Mouse (Mus musculus): ENCODE data around the gene Dach1. TPM values are rescaled to one million over a fixed set of nuclear protein-coding genes. Genes with fewer than 3 reads are reported as not detected.

Gene Dach1
- polyA plus RNA-seq (2012; rRNA removed): 0.23 and 0.28 TPM in 2 replicates

DNA sequence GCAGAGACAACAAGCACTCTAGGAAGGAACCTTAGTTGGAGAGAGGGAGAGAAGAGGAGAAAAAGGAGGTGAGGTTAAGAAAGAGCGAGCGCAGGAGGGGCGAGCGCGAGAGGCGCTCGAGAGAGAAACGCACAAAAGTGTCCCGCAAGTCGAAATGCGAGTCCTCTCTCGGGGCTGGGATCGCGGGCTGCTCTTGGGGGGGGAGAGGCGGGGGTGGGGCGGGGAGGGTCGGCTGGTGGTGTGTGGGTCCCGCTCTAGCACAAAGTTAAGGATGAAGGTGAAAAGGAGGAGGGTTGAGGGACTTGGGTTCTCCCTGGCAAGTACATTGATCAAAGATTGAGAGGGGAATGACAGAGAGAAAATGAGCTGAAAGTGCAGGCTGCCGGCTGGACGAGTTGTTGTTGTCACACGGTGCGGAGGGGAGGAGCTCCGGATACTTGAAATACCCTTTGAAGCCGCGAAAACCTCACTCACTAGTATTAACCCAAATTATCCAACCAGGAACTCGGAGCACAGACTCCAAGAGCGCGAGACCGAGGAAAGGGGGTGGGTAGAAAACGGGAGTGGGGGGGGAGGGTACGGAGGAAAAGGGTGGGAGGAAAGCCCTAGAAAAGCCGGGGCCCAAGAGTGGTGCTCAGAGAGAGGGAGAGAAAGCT is at the start of gene Dach1:
Gene Dach1 (minus strand): TSS at position 345 of the 656 bp plus-strand sequence.
- TF ChIP-seq CTCF (IDR thresholded peaks at IDR 0.05; ENCODE audit: extremely low read depth, insufficient read depth, insufficient read length, insufficient replicate concordance) (no peak), POLR2A (IDR thresholded peaks at IDR 0.05; ENCODE audit: low read depth, low read length) (no peak)
- no peak within 1 kb of the TSS for H3K27ac ChIP-seq (ENCODE audit: insufficient read depth, low read length)
- DNase-seq (ENCODE audit: low read depth in 1 of 2, low spot score in 2 of 2): no peak
- peaks cover 3% of the 10 kb centered on the region; the same call in 1 of the 2 replicates for H3K27me3 ChIP-seq (ENCODE audit: control insufficient read depth, insufficient read depth, low read length)
- peak within 1 kb of the TSS; percentile 39; the same call in 1 of the 2 replicates for H3K4me3 ChIP-seq (ENCODE audit: extremely low read depth, insufficient read depth, insufficient read length)
- no peaks in the 10 kb centered on the region for H3K36me3 ChIP-seq (ENCODE audit: control insufficient read depth, insufficient read depth, low read length)
- no peaks in the 10 kb centered on the region for H3K4me1 ChIP-seq (ENCODE audit: control insufficient read depth, insufficient read depth, insufficient read length)
- WGBS: 2% methylated on average over 31 of the region's 32 CpGs

DNA sequence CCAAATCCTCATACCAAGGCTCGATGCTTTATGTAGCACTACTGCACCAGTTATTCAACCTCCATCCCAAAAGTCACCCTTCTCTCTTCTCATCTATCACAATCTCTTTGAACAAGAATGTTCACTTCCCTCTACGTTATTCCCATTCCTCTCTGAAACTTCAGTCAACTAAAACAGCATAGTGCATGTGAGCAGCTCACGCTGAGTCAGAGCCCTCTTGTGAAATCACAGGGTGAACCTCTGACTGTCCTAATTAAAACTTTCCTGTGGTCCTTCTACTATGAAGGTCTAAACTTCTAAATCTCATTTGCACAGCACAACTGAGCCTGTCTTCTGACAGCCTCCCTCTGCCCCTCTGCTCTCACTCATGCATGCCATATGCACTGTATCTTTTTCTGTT is 30.5 kb upstream of the Dach1 start:
- 84% methylated on average over 3 of the region's 3 CpGs for WGBS
- H3K4me3 ChIP-seq (ENCODE audit: extremely low read depth, insufficient read depth, insufficient read length): no peak overlapping the region
- no peaks in the 10 kb centered on the region for H3K27me3 ChIP-seq (ENCODE audit: control insufficient read depth, insufficient read depth, low read length)
- no peak for DNase-seq (ENCODE audit: low read depth in 1 of 2, low spot score in 2 of 2)
- H3K4me1 ChIP-seq (ENCODE audit: control insufficient read depth, insufficient read depth, insufficient read length): no peaks in the 10 kb centered on the region
- no peak overlapping the region for H3K27ac ChIP-seq (ENCODE audit: insufficient read depth, low read length)
- no peak for TF ChIP-seq CTCF (IDR thresholded peaks at IDR 0.05; ENCODE audit: extremely low read depth, insufficient read depth, insufficient read length, insufficient replicate concordance)
- TF ChIP-seq POLR2A (IDR thresholded peaks at IDR 0.05; ENCODE audit: low read depth, low read length): no peak
- no peaks in the 10 kb centered on the region for H3K36me3 ChIP-seq (ENCODE audit: control insufficient read depth, insufficient read depth, low read length)

DNA sequence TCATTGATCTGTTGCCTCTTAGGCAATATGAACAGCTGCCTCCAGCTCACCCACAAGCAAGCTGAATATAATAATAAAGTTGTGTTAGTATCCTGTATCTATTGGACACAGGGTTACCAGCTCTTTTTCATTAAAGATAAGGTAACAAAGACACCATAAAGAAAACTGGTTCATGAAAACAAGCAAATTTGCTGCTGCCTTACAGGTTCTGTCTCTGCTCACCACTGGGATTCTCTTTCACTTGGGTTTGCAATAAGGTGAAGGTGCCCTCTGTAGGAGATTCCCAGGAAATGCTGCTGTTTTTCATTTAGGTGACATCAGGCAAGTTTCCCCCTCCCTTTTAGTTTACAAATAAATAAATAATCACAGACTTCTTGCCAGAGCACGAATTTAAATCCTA is 12.0 kb upstream of the Dach1 start:
- Histone ChIP-seq H3K4me1 (ENCODE audit: control insufficient read depth, insufficient read depth, insufficient read length) (no peaks in the 10 kb centered on the region), H3K27me3 (ENCODE audit: control insufficient read depth, insufficient read depth, low read length) (no peaks in the 10 kb centered on the region), H3K36me3 (ENCODE audit: control insufficient read depth, insufficient read depth, low read length) (no peaks in the 10 kb centered on the region), H3K27ac (ENCODE audit: insufficient read depth, low read length) (no peak overlapping the region), H3K4me3 (ENCODE audit: extremely low read depth, insufficient read depth, insufficient read length) (no peak overlapping the region)
- WGBS: 7% methylated on average over 1 of the region's 1 CpGs
- no peak for TF ChIP-seq CTCF (IDR thresholded peaks at IDR 0.05; ENCODE audit: extremely low read depth, insufficient read depth, insufficient read length, insufficient replicate concordance)
- TF ChIP-seq POLR2A (IDR thresholded peaks at IDR 0.05; ENCODE audit: low read depth, low read length): no peak
- DNase-seq (ENCODE audit: low read depth in 1 of 2, low spot score in 2 of 2): no peak

DNA sequence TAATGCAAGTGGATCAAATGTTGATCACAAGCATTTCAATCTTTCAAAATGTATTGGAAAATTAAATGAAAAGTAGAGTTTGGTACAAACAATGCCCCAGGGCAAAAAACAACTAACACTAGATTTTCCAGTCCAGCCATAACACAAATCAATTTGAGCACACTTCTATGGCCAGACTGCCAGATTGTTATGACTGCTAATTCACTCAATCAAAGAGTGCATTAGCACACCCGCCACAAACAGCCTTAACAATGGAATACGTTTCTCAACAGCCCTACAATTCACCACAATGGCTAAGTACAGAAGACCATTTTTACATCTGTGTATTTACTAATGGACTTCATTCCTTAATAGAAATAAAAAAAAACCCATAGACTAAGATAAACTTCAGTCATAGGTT is 4.3 kb upstream of the Dach1 start:
- TF ChIP-seq POLR2A (IDR thresholded peaks at IDR 0.05; ENCODE audit: low read depth, low read length) (no peak), CTCF (IDR thresholded peaks at IDR 0.05; ENCODE audit: extremely low read depth, insufficient read depth, insufficient read length, insufficient replicate concordance) (no peak)
- WGBS: 83% methylated on average over 2 of the region's 2 CpGs
- no peak for DNase-seq (ENCODE audit: low read depth in 1 of 2, low spot score in 2 of 2)

DNA sequence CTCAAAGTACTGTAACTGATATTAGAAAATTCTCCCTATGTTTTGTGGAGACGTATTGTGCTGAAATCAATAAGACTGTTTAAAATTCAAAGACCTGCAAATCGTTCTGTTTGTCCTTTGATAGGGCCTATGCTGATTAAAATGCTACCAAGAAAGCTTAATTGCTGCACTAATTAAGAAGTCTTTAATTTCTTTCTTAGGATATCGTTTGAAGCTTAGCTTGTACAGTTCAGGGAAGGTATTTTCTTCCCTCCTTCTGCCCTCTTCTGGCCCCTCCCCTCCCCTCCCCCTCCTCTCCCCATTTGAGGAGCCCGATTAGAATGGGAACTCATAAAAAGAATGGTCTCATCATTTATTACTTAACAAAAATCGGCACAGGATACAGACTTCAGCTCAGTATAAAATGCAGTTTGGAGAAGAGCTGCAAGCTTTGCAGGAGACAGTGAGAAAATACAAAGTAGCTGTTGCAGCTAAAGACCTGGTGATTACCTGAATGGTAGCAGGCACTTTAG is 2.9 kb upstream of the Dach1 start:
- TF ChIP-seq POLR2A (IDR thresholded peaks at IDR 0.05; ENCODE audit: low read depth, low read length) (no peak), CTCF (IDR thresholded peaks at IDR 0.05; ENCODE audit: extremely low read depth, insufficient read depth, insufficient read length, insufficient replicate concordance) (no peak)
- Histone ChIP-seq H3K4me3 (ENCODE audit: extremely low read depth, insufficient read depth, insufficient read length) (no peak overlapping the region), H3K4me1 (ENCODE audit: control insufficient read depth, insufficient read depth, insufficient read length) (no peaks in the 10 kb centered on the region), H3K36me3 (ENCODE audit: control insufficient read depth, insufficient read depth, low read length) (no peaks in the 10 kb centered on the region), H3K27ac (ENCODE audit: insufficient read depth, low read length) (no peak overlapping the region), H3K27me3 (ENCODE audit: control insufficient read depth, insufficient read depth, low read length) (peaks cover 3% of the 10 kb centered on the region; the same call in 1 of the 2 replicates)
- WGBS: 29% methylated on average over 5 of the region's 5 CpGs
- DNase-seq (ENCODE audit: low read depth in 1 of 2, low spot score in 2 of 2): no peak

More for the DNA sequence above, 4.3 kb upstream of the Dach1 start:
- H3K4me3 ChIP-seq (ENCODE audit: extremely low read depth, insufficient read depth, insufficient read length): no peak overlapping the region
- peaks cover 3% of the 10 kb centered on the region; the same call in 1 of the 2 replicates for H3K27me3 ChIP-seq (ENCODE audit: control insufficient read depth, insufficient read depth, low read length)
- no peaks in the 10 kb centered on the region for H3K4me1 ChIP-seq (ENCODE audit: control insufficient read depth, insufficient read depth, insufficient read length)
- no peaks in the 10 kb centered on the region for H3K36me3 ChIP-seq (ENCODE audit: control insufficient read depth, insufficient read depth, low read length)
- H3K27ac ChIP-seq (ENCODE audit: insufficient read depth, low read length): no peak overlapping the region

DNA sequence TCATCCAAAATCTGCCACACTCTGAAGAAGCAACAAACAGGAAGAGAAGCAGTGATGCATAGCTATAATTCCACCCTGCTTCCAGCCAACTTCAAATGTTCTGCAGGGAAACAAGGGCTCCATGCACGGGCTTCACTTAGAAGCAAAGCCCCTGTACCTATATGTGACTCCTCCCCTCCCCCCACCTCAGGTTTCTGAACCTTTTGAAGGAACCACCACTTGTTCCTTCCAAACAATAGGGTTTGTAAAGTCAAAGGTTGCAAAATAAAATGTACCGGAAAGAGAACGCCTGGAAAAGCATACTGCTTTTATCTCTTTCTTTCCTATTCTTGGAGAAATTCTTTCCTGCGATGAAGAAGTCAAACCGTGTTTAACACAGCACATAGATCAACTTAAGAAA is 2.3 kb upstream of the Dach1 start:
- Histone ChIP-seq H3K27ac (ENCODE audit: insufficient read depth, low read length) (no peak overlapping the region), H3K27me3 (ENCODE audit: control insufficient read depth, insufficient read depth, low read length) (peaks cover 3% of the 10 kb centered on the region; the same call in 1 of the 2 replicates), H3K4me3 (ENCODE audit: extremely low read depth, insufficient read depth, insufficient read length) (no peak overlapping the region), H3K36me3 (ENCODE audit: control insufficient read depth, insufficient read depth, low read length) (no peaks in the 10 kb centered on the region), H3K4me1 (ENCODE audit: control insufficient read depth, insufficient read depth, insufficient read length) (no peaks in the 10 kb centered on the region)
- WGBS: 69% methylated on average over 5 of the region's 5 CpGs
- DNase-seq (ENCODE audit: low read depth in 1 of 2, low spot score in 2 of 2): no peak
- TF ChIP-seq POLR2A (IDR thresholded peaks at IDR 0.05; ENCODE audit: low read depth, low read length): no peak
- TF ChIP-seq CTCF (IDR thresholded peaks at IDR 0.05; ENCODE audit: extremely low read depth, insufficient read depth, insufficient read length, insufficient replicate concordance): no peak

DNA sequence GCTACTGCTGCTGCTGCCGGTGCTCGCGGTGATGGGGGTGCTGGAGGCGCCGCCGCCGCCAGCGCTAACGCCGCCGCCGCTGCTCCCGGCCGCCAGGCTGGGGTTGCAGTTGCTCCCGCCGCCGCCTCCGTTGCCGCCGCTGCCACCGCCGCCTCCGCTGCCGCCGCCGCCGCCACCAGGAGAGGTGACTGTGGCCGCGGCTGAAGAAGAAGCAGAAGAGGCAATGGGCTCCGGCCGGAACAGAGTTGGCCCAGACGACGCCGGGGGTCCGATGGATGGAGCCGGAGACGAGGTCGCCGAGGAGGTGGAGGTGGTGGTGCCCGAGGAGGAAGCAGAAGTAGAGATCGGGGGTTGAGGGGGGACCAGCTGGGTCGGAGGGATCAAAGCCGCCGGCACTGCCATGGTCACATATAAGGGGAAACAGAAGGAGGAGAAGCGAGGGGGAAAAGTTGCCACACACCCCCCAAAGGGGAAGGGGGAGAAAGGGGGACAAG is 610 bp downstream of the Dach1 start:
- Histone ChIP-seq H3K27me3 (ENCODE audit: control insufficient read depth, insufficient read depth, low read length) (peaks cover 3% of the 10 kb centered on the region; the same call in 1 of the 2 replicates), H3K4me1 (ENCODE audit: control insufficient read depth, insufficient read depth, insufficient read length) (no peaks in the 10 kb centered on the region), H3K27ac (ENCODE audit: insufficient read depth, low read length) (no peak overlapping the region), H3K4me3 (ENCODE audit: extremely low read depth, insufficient read depth, insufficient read length) (peak overlapping the region; percentile 39; the same call in 1 of the 2 replicates), H3K36me3 (ENCODE audit: control insufficient read depth, insufficient read depth, low read length) (no peaks in the 10 kb centered on the region)
- DNase-seq (ENCODE audit: low read depth in 1 of 2, low spot score in 2 of 2): no peak
- TF ChIP-seq POLR2A (IDR thresholded peaks at IDR 0.05; ENCODE audit: low read depth, low read length) (no peak), CTCF (IDR thresholded peaks at IDR 0.05; ENCODE audit: extremely low read depth, insufficient read depth, insufficient read length, insufficient replicate concordance) (no peak)
- under 1% methylated on average over 45 of the region's 45 CpGs for WGBS
